Mouse (Mus musculus): ENCODE results near the gene Prkag1.

Gene Prkag1

DNA sequence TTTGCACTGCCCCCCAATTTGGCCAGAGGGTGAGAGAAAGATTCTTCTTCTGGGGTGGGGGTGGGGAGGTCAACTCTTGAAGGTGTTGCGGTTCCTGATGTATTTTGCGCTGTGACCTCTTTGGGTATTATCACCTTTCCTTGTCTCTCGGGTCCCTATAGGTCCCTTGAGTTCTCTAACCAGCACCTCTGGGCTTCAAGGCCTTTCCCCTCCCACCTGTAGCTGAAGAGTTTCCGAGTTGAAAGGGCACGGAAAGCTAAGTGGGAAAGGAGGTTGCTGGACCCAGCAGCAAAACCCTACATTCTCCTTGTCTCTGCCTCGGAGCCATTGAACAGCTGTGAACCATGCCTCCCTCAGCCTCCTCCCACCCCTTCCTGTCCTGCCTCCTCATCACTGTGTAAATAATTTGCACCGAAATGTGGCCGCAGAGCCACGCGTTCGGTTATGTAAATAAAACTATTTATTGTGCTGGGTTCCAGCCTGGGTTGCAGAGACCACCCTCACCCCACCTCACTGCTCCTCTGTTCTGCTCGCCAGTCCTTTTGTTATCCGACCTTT lies 38.1 kb downstream of the Prkag1 start:
- no peak for DNase-seq (ENCODE audit: low spot score in 2 of 2)

DNA sequence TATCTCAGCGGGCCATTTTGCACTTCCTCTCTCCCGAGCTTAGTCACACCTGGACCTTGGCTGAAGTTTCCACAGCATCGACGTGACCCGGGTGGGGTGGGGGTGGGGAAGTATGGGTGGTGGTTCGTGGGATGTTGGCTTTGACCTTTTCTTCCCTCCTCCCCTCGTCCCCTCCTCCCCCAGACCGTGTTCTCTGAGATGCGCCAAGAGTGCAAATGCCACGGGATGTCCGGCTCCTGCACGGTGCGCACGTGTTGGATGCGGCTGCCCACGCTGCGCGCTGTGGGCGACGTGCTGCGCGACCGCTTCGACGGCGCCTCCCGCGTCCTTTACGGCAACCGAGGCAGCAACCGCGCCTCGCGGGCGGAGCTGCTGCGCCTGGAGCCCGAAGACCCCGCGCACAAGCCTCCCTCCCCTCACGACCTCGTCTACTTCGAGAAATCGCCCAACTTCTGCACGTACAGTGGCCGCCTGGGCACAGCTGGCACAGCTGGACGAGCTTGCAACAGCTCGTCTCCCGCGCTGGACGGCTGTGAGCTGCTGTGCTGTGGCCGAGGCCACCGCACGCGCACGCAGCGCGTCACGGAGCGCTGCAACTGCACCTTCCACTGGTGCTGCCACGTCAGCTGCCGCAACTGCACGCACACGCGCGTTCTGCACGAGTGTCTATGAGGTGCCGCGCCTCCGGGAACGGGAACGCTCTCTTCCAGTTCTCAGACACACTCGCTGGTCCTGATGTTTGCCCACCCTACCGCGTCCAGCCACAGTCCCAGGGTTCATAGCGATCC lies 38.9 kb downstream of the Prkag1 start:
- DNase-seq (ENCODE audit: low spot score in 2 of 2), result no peak

DNA sequence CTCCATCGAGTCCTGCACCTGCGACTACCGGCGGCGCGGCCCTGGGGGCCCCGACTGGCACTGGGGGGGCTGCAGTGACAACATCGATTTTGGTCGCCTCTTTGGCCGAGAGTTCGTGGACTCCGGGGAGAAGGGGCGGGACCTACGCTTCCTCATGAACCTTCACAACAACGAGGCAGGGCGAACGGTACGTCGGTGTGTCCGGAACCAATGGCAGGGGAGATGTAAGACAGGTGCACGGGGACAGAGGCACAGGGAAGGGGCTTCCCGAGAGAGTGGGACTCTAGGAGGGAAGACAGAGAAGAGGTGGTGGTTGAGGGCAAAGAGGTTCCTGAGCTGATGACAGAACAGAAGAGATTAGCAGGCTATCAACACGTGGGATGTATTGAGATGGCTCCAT lies 39.5 kb downstream of the Prkag1 start:
- no peak for DNase-seq (ENCODE audit: low spot score in 2 of 2)

DNA sequence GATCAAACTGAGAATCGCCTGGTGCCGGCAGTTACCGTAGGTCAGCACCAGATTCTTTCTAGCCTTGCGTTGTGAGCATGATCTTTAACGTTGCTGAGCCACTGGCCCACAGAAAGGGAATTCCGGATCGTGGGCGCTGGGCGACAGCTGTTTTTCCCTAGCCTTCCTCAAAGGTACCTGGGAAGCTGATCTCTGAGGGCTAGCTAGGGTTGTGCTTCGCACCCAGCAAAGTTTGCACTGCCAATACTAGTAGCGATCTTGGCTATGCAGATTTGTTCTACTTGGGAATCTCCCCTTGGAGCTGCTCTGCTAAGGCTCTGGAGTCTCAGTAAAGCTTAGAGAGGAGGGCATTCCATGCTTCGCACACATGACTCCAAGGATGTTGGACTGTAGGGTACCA lies 40.1 kb downstream of the Prkag1 start:
- no peak for DNase-seq (ENCODE audit: low spot score in 2 of 2)

DNA sequence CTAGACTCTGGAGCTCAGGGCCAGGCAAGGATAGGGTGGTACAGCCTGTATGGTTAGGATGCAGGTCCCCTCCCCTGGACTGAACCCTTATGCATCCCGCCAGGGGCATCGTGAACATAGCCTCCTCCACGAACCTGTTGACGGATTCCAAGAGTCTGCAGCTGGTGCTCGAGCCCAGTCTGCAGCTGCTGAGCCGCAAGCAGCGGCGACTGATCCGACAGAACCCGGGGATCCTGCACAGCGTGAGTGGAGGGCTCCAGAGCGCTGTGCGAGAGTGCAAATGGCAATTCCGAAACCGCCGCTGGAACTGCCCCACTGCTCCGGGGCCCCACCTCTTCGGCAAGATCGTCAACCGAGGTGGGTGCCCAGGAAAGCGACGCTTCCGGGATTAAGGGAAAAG lies 40.6 kb downstream of the Prkag1 start:
- DNase-seq (ENCODE audit: low spot score in 2 of 2), result no peak

DNA sequence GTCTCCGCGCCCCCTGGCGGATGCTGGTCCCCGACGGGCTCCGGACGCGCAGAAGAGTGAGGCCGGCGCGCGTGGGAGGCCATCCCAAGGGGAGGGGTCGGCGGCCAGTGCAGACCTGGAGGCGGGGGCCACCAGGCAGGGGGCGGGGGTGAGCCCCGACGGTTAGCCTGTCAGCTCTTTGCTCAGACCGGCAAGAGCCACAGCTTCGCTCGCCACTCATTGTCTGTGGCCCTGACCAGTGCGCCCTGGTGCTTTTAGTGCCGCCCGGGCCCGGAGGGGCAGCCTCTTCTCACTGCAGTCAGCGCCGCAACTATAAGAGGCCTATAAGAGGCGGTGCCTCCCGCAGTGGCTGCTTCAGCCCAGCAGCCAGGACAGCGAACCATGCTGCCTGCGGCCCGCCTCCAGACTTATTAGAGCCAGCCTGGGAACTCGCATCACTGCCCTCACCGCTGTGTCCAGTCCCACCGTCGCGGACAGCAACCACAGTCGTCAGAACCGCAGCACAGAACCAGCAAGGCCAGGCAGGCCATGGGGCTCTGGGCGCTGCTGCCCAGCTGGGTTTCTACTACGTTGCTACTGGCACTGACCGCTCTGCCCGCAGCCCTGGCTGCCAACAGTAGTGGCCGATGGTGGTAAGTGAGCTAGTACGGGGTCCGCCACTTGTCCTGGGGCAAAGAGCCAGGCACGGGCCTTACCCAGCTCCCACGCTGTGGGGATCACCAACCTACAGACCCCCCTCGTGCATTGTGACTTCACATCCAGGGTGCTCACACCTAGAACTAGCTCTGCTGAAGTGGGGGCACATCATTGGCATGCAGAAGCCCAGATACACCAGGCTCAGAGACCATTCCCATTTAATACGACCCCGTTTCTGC lies 41.4 kb downstream of the Prkag1 start, which contains the start of gene Wnt1:
TSS of gene Wnt1 (plus strand) at position 197 of the 875 bp plus-strand sequence.
- no peak for DNase-seq (ENCODE audit: low spot score in 2 of 2)

DNA sequence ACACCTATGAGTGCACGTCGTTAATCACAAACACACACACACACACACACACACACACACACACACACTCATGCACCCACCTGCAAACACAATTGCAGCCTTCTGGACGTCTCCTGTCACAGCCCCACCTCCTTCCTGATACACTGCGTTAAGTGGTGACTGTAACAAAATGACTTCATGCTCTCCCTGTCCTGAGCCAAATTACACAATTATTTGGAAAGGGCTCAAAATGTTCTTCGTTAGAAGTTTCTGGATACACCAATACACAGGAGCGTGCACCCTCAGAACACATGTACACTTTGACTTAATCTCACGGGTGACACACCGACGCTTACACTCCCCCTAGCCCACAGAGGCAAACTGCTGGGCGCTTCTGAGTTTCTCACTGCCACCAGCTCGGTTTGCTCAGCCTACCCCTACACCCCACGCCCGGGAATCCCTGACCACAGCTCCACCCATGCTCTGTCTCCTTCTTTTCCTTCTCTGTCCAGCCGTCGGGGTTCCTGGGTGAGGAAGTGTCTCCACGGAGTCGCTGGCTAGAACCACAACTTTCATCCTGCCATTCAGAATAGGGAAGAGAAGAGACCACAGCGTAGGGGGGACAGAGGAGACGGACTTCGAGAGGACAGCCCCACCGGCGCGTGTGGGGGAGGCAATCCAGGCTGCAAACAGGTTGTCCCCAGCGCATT lies 42.2 kb downstream of the Prkag1 start:
- DNase-seq (ENCODE audit: low spot score in 2 of 2), result no peak

DNA sequence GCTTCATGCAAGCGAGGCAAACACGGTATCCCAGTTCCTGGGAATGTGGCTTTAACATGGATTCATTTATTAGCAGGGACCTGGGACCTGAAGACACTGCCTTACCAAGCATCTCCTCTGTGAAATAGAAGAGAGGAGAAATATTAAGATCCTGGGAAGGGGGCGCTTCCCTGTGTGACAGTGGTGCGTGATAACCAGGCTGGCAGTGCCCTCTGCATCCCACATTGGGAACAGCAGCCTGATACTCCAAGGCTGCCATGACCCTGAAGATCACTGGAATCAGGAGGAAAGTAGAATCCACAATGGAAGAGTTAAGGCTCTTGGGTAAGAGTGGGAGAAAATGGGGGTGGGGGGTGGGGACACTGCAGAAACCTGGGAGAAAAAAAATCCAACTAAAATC lies 43.4 kb downstream of the Prkag1 start:
- no peak for DNase-seq (ENCODE audit: low spot score in 2 of 2)

DNA sequence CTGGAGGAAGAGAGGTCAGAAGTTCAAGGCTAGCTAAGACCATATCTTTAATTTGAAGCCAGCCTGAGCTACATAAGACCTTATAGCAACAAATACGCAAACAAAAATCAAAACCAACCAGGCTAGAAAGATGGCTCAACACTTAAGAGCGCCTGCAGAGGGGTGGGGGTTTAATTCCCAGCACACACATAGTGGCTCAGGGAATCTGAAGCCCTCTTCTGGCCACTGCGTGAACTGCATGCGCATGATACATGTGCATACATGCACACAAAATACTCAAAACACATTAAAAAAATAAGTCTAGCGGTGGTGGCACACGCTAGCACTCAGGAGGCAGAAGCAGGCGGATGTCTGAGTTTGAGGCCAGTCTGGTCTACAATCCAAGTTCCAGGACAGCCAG lies 45.6 kb downstream of the Prkag1 start:
- no peak for DNase-seq (ENCODE audit: low spot score in 2 of 2)

DNA sequence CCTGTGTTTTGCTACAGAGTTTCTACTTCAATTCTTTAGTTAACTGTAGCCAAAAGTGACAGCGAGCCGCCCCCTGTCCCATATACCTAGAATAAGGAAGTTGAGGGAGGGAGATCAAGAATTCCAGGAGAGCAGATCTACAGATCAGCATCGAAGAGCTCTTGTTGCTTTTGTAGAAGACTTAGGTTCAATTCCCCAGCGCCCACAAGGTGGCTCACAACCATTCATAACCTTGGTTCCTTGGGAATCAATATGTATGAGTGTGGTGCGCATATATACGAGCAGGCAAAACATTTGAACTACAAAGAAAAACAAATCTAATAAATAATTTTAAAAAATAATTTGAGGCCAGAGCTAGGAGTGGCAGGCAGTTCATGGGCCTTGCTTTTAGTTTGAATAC lies 50.2 kb downstream of the Prkag1 start:
- DNase-seq (ENCODE audit: low spot score in 2 of 2), result no peak

DNA sequence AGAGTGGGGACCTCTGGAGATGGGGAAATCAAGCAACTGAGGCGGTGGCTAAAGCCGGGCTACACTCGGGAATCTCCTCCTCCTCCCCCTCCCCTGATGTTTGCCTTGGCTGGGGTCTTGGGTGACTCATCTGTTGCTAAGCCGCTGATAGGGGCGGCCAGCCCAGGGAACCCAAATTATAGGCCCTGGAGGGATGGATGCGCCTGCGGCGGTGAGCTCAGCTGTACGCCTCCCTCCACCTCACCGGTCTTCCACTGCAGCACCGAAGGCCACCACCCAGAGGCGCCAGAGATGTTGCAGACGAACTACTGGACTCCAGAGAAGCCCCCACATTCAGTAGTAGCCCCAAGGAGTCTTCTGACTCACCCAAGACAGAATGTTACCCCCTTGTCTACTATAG lies 50.7 kb downstream of the Prkag1 start:
- DNase-seq (ENCODE audit: low spot score in 2 of 2), result no peak

DNA sequence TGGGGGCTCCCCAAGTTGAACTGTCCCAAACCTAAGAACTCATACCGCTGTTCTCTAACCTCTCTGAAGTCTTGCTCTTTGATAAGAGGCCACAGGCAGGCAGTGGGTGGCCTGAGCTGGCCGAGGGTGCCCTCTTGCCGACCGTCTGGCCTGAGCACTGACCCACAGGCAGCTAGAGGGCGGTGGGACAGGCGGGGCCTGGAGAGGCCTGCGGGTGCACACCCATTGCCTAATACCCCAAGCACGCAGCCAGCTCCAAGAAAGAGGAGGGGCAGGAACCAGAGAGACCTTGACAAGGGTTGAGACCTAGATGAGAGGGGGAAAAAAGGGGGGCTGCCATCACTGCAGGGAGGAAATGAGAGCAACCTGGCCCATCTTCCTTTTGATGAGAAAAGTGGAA lies 51.2 kb downstream of the Prkag1 start:
- no peak for DNase-seq (ENCODE audit: low spot score in 2 of 2)

DNA sequence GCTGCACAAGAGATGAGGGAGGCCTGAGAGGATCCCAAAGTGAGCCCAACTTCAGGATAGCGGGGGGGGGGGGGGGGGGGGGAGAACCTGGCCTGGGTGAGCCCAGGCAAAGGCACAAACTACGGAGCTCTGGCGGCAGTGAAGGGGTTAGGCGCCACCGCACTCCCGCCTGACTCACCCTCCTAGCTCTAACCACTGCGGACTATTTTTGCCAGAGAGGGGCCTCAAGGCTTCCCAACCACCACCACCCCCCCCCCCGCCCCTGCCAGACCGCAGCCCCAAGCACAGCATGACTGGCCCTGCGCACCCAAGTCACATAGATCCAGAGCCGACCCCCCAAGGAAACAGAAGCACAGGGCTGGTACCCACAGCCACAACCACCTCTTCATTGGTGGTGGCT lies 52.5 kb downstream of the Prkag1 start:
- DNase-seq (ENCODE audit: low spot score in 2 of 2), result no peak

DNA sequence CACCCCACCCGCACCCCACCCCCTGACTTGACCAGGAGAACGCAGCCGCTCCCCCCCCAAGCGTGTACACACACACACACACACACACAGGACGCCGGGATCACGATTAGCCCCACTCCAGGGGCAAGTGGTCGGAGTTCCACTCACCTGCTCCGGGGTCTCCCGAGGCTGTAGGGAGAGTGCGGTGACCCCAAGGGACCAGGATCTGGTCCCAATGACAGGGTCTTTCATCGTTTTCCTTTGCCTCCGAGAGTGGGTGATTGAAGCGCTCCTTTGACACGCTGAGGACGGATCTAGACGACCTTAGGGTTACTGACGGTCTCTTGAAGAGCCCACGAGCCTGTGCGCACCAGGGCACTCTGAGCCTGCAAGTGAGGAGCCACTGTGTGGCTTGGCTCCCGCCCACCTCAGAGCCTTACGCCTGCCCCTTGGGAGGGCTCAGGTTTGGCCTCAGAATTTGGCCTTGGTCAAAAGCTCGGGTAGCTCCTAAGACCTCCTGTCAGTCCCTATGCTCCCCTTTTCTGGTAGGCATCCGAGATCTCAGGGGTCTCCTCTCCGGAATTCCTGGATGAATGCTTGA lies 53.0 kb downstream of the Prkag1 start:
- DNase-seq (ENCODE audit: low spot score in 2 of 2), result no peak

DNA sequence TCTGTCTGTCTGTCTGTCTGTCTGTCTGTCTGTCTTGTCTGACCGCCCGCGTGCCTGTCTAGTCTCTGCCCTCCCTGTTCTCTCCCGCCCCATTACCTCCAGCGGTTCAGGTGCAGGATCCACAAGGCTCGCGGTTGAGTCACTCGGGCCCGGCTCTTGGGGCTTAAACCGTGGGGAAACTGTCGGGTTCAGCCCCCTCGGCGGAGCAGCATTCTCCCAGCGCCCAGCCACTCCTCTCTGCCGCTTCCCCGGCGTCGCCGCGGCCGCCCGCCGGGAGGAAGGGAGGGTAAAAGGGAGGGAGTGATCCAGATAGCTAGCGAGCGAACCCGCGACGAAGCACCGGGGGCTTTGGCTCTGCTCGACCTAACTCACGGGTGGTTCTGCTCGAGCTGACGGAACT lies 53.6 kb downstream of the Prkag1 start, which contains the start of gene Wnt10b:
TSS of gene Wnt10b (minus strand) at position 389 of the 400 bp plus-strand sequence.
- DNase-seq (ENCODE audit: low spot score in 2 of 2), result no peak

DNA sequence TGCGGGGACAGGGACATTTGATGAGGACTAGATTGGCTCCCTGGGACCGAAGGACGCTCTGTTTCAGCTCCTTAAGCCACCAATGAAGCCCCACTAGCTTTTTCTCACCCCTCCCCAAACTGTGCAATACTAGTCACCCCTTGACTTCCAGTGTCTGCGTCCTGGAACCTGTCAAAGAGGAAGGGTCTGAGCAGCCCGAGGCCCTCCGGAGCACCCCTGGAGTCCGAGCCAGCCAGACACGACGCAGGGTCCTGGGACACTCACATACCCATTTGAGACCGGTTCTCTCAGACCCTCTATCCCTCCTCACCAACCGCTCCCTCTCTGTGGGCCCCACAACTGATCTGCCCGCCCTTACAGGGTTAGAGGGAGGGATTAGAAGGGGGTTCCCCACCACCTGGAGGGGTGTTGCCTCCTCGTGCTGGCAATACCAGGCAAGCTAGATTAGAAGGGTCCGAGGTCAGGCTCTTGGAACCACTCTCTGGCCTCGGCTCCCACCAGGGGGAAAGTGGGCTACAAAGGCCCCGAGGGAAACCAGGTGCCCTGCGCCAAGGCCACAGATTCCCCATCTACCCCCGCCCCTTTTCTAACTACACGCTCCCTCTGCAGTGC lies 54.2 kb downstream of the Prkag1 start:
- DNase-seq (ENCODE audit: low spot score in 2 of 2), result no peak

DNA sequence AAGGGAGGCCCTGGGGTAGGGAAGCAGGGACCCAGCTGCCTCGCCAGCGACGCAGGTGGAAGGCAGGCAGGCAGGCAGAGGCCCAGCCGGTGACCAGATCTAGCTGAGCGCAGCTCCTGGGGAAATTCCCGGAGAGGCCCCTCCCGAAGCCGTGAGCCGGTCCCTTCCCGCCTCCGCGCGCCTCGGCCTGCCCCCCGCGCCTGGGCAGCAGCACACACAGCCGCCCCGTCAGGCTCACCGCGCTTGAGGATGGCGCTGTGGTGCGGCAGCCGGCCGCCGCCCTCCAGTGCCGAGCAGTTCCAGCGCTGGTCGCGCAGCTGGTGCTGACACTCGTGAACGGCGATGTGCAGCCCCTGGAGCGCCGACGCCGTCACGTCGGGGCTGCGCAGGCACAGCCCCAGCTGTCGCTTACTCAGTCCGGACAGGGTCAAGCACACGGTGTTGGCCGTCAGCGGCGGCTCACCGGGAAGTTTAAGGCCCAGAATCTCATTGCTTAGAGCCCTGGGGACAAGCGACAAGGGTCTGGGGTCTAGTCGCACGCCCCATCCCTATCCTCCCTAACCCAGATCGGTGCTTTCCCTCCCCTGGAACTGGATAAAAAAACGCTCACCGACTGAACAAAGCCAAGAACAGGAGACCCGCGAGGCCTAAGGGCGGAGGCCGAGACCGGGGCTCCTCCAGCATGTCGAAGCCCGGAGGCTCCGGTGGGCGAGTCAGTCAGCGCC lies 54.9 kb downstream of the Prkag1 start:
- DNase-seq (ENCODE audit: low spot score in 2 of 2), result no peak

DNA sequence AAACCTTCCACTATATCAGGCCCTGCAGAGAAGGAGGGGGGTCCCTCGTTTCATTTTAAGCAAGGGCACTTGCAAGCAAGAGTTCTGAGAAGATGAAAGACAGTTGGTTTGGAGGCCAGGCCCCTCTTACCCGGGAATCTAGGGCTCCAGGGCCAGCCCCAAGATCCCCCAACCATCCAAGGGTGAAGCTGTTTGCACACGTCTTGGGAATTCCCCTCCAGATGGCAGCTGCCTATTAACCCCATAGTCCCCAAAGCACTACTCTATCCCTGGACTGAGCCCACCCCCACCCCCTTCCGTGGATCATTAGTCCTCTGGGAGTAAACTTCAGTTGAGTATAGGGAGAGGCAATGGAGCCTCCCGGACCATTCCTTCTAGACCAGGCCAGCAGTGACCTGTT lies 55.8 kb downstream of the Prkag1 start:
- DNase-seq (ENCODE audit: low spot score in 2 of 2), result no peak

DNA sequence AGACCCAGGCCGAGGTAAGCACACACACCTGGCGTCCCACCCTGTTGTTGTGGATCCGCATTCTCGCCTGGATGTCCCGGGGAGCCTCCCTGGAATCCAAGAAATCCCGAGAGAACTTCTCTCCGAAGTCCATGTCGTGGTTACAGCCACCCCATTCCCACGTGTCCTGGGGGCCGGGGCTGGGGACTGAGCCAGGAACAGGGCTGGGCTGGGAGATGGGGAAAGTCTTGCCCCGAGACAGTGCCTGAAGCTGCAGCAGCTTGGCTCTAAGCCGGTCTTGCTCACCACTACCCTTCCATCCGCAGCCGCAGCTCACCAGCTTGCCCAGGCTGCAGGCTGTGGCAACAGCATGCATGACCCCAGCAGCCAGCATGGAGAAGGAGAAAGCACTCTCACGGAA lies 57.2 kb downstream of the Prkag1 start:
- no peak for DNase-seq (ENCODE audit: low spot score in 2 of 2)

DNA sequence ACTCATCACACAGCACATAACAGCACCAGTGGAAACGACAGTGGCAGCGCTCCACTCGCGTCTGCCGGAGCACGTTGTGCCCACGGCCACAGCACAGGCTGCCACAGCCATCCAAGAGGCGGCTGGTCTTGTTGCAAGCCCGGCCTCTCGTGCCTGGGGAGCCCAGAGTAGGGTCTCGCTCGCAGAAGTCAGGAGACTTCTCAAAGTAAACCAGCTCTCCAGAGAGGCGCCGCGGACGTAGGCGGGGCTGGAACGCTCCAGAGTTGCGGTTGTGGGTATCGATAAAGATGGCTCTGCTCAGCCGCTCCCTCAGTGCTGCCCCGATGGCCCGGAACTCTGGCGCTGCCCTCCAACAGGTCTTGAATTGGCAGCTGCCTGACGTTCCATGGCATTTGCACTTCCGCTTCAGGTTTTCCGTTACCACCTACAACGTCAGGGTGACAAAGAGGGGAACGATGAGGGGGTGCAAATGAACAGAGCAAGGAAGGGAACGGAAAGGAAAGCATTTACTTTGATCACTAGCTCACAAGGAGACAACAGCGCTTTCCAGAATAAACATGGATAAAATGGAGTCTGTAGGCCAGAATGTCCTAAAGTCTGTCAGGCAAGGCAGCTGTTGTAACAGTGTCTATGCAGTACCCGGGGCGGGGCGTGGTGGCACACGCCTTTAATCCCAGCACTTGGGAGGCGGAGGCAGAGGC lies 58.7 kb downstream of the Prkag1 start:
- DNase-seq (ENCODE audit: low spot score in 2 of 2), result no peak
